Mouse (Mus musculus) limb, embryonic 12.5 days (tissue): Measurements from ENCODE around the gene Nfix. TPM values are rescaled to one million over a fixed set of nuclear protein-coding genes. Genes with fewer than 3 reads are reported as not detected.

ENCODE experiments used
- ATAC-seq: fragments of 200-750 bp; cut with Nextera tagmentation; 2 replicates; pipeline ENCODE4 v1.8.0; 2017; ENCODE audit warnings: low read depth, moderate TSS enrichment; ENCODE audit not compliant: insufficient number of reproducible peaks, insufficient read depth, low FRiP score, low TSS enrichment
- H3K27ac ChIP-seq: fragments of 300-500 bp; sonication (generic); 2 replicates; pipeline ENCODE4 v1.5.1; 2016; ENCODE audit warnings: mild to moderate bottlenecking, moderate library complexity
- H3K27me3 ChIP-seq: fragments of 300-500 bp; sonication (generic); 2 replicates; pipeline ENCODE4 v1.6.1; 2016; ENCODE audit warnings: mild to moderate bottlenecking, moderate library complexity
- H3K36me3 ChIP-seq: fragments of 300-500 bp; sonication (generic); 2 replicates; pipeline ENCODE4 v1.6.1; 2016; ENCODE audit warnings: mild to moderate bottlenecking, moderate library complexity
- H3K4me1 ChIP-seq: fragments of 300-500 bp; sonication (generic); replicated peaks from 2 replicates; pipeline ENCODE4 v1.6.1; 2016
- H3K4me2 ChIP-seq: fragments of 300-500 bp; sonication (generic); 2 replicates; pipeline ENCODE4 v1.6.1; 2016; ENCODE audit warnings: mild to moderate bottlenecking, moderate library complexity
- H3K4me3 ChIP-seq: fragments of 300-500 bp; sonication (generic); replicated peaks from 2 replicates; pipeline ENCODE4 v1.5.1; 2016; ENCODE audit warnings: mild to moderate bottlenecking
- H3K9ac ChIP-seq: fragments of 300-500 bp; sonication (generic); replicated peaks from 2 replicates; pipeline ENCODE4 v1.6.1; 2016; ENCODE audit warnings: mild to moderate bottlenecking, moderate library complexity
- H3K9me3 ChIP-seq: fragments of 300-500 bp; sonication (generic); 2 replicates; pipeline ENCODE4 v1.6.1; 2016; ENCODE audit warnings: mild to moderate bottlenecking, moderate library complexity
- WGBS: fragments of 180-500 bp; shearing (Covaris S2); methylation state at CpG from one replicate; pipeline ENCODE4 v1.1.7; 2016; 5-methylcytosine and 5-hydroxymethylcytosine counted together
- polyA plus RNA-seq: library from polyadenylated mRNA; unstranded; fragments of >200 nt; fragmentation: Nextera tagmentation; extraction: Ambion mirVana; gene quantifications from 2 replicates; pipeline ENCODE4 v1.2.1, GENCODE M21; 2016

Nfix gene
- polyA plus RNA-seq, 1 experiment from 2014 or later: 14.5 TPM

DNA sequence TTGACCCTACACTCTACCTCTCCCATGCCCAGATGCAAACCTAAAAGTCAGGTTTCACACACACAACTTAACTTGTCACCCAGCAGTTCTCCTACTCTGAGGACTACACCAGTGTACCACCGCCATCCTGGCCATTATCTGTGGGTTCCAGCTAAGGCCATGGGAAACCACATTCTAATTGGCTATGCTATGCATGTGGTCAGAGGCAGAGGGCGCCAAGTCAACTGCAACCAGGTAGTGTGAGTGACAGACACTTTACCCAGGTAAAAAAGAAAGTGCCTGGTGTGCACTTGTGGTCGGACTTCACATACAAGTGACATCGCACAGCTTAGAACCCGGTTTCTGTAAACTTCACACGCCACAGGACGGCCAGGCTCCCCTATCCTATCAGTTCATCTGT lies 41.0 kb downstream of the Nfix start:
- H3K27me3 ChIP-seq: peaks cover 66% of the 10 kb centered on the region
- 62% methylated on average over 7 of the region's 7 CpGs for WGBS

GRCm38 (mm10) chr8:84758308-84758707 lies 41.8 kb downstream of the Nfix start:
- WGBS: 90% methylated on average over 3 of the region's 3 CpGs
- Histone ChIP-seq H3K9ac (no peak overlapping the region), H3K9me3 (no peaks in the 10 kb centered on the region), H3K36me3 (peaks cover 58% of the 10 kb centered on the region), H3K4me1 (peaks cover 37% of the 10 kb centered on the region), H3K27ac (no peak overlapping the region), H3K27me3 (peaks cover 67% of the 10 kb centered on the region), H3K4me2 (no peak overlapping the region), H3K4me3 (no peak overlapping the region)
- no peak for ATAC-seq

More for the DNA sequence above, 41.0 kb downstream of the Nfix start:
- no peak overlapping the region for H3K4me2 ChIP-seq
- H3K9ac ChIP-seq: no peak overlapping the region
- no peak for ATAC-seq
- H3K4me1 ChIP-seq: peaks cover 37% of the 10 kb centered on the region
- no peak overlapping the region for H3K4me3 ChIP-seq
- no peak overlapping the region for H3K27ac ChIP-seq
- H3K9me3 ChIP-seq: no peaks in the 10 kb centered on the region
- peaks cover 57% of the 10 kb centered on the region for H3K36me3 ChIP-seq

DNA sequence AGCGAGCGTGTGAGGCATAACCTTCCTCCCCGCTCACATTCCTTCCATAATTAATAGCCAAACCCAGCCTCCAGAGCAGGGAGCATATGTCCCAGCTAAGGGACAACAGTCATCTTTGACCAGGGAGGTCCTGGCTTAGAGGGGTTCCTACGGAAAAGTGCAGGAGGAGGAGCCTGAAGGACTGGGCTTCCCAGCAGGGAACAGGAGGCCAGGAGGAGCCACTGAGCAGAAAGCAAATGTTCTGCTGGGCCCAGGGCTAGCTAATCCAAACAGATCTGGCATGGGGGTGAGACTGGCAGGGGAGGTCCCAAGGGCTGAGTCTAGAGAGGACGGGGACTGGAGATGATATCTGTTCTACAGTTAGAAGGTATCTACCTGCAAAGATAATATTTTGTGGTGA lies 42.6 kb downstream of the Nfix start:
- peaks cover 68% of the 10 kb centered on the region for H3K27me3 ChIP-seq
- H3K27ac ChIP-seq: peak overlapping the region; percentile 29; the same call in 1 of the 2 replicates
- H3K9ac ChIP-seq: no peak overlapping the region
- no peak overlapping the region for H3K4me3 ChIP-seq
- peaks cover 56% of the 10 kb centered on the region for H3K36me3 ChIP-seq
- H3K4me1 ChIP-seq: peaks cover 45% of the 10 kb centered on the region
- ATAC-seq: no peak
- 21% methylated on average over 5 of the region's 5 CpGs for WGBS
- peak overlapping the region; percentile 15; the same call in 1 of the 2 replicates for H3K4me2 ChIP-seq
- H3K9me3 ChIP-seq: no peaks in the 10 kb centered on the region

- Histone ChIP-seq H3K4me2 (no peak overlapping the region), H3K9ac (0 out of 2 replicates have a peak overlapping the region, but pooled peaks have one; percentile 40), H3K9me3 (no peaks in the 10 kb centered on the region), H3K27me3 (peaks cover 69% of the 10 kb centered on the region), H3K4me1 (peaks cover 64% of the 10 kb centered on the region), H3K36me3 (peaks cover 45% of the 10 kb centered on the region), H3K4me3 (no peak overlapping the region), H3K27ac (no peak overlapping the region)
- no peak for ATAC-seq
- 71% methylated on average over 6 of the region's 6 CpGs for WGBS
Measured at GRCm38 (mm10) chr8:84752734-84753582, 47.2 kb downstream of the Nfix start.

GRCm38 (mm10) chr8:84749519-84749918 lies 50.6 kb downstream of the Nfix start:
- H3K36me3 ChIP-seq: peaks cover 31% of the 10 kb centered on the region; the same call in 1 of the 2 replicates
- H3K27ac ChIP-seq: peak overlapping the region; percentile 86
- H3K4me3 ChIP-seq: no peak overlapping the region
- H3K9me3 ChIP-seq: no peaks in the 10 kb centered on the region
- peak overlapping the region; percentile 25; the same call in 1 of the 2 replicates for H3K4me2 ChIP-seq
- H3K27me3 ChIP-seq: peaks cover 63% of the 10 kb centered on the region
- WGBS: 61% methylated on average over 16 of the region's 16 CpGs
- H3K9ac ChIP-seq: peak overlapping the region; percentile 34
- ATAC-seq: no peak
- peaks cover 86% of the 10 kb centered on the region for H3K4me1 ChIP-seq

DNA sequence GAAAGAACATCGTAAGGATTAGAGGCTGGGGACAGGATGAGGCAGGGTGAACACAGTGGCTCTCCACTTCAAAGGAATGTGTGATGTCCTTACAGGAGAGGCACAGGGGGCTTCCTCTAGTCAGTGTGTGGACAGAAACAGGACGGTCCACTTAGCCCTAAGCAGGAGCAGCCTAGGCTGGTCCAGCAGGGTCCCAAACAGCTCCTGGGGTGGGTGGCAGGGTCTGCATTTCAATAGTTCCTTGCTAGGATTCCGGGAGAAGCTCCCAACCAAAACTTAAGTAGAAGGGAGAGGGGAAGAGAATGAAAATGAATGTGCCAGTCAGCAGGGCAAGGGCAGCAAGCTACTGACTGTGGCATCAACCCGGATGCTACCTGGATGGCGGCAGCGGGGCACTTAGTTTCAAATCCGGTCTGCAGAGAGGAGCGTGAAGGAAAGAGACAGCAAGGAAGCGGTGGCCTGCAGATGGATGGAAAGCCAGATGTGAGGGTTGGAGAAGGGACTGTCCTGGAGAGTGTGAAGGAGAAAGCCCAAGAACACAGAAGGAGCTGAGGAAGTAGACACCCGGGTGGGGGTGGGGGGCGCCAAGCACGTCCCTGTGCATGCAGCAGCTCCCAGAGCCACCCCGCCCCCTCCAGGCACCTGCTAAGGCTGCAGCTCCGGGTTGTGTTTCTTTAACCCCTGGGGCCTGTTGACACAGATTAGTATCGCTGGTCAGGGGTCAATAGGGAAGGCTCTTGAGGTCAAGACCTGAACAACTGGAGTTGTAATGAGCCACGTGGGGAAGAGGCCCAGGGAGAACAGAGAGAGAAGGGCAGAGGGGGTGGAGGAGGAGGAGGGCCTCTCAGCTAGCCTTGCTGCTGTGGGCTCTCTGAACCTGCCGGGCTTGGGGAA lies 54.9 kb downstream of the Nfix start:
- H3K4me1 ChIP-seq: peaks cover 98% of the 10 kb centered on the region
- ATAC-seq: no peak
- peak overlapping the region; percentile 54 for H3K4me2 ChIP-seq
- 4% methylated on average over 17 of the region's 17 CpGs for WGBS
- no peaks in the 10 kb centered on the region for H3K9me3 ChIP-seq
- H3K9ac ChIP-seq: peak overlapping the region; percentile 31; the same call in 1 of the 2 replicates
- H3K27me3 ChIP-seq: peaks cover 37% of the 10 kb centered on the region; the same call in 1 of the 2 replicates
- peak overlapping the region; percentile 7; the same call in 1 of the 2 replicates for H3K4me3 ChIP-seq
- 0 out of 2 replicates have a peak, but pooled peaks cover 8% of the 10 kb centered on the region for H3K36me3 ChIP-seq
- peak overlapping the region; percentile 100 for H3K27ac ChIP-seq

- peak; percentile 23; the same call in 1 of the 2 replicates for ATAC-seq
- WGBS: 5% methylated on average over 16 of the region's 17 CpGs
- peak overlapping the region; percentile 19 for H3K4me3 ChIP-seq
- H3K9me3 ChIP-seq: no peaks in the 10 kb centered on the region
- H3K9ac ChIP-seq: peak overlapping the region; percentile 31
- H3K36me3 ChIP-seq: 0 out of 2 replicates have a peak, but pooled peaks cover 4% of the 10 kb centered on the region
- peaks cover 32% of the 10 kb centered on the region for H3K27me3 ChIP-seq
- peak overlapping the region; percentile 54 for H3K4me2 ChIP-seq
- peaks cover 98% of the 10 kb centered on the region for H3K4me1 ChIP-seq
- peak overlapping the region; percentile 100 for H3K27ac ChIP-seq
Measured at GRCm38 (mm10) chr8:84743517-84744420, 56.4 kb downstream of the Nfix start.

DNA sequence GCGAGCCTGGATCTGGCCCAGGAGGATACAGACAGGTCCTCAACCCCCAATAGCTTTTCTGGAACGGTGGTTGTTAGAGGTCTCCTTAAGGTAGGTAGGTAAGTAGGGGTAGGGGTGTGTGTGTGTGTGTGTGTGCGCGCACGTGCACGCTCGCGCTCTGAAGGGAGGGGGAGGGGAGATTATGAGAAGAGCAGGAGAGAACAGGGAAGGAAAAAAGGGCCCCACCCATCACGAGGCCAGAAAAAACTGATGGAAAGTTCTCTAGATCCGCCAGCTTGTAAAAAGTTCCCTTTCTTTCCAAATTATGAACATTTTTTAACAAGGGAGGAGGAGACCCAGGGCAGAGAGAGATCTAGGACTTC lies 57.1 kb downstream of the Nfix start:
- Histone ChIP-seq H3K4me3 (peak overlapping the region; percentile 19; the same call in 1 of the 2 replicates), H3K4me2 (peak overlapping the region; percentile 54), H3K4me1 (peaks cover 98% of the 10 kb centered on the region), H3K27me3 (peaks cover 38% of the 10 kb centered on the region), H3K9ac (peak overlapping the region; percentile 37; the same call in 1 of the 2 replicates), H3K27ac (peak overlapping the region; percentile 100), H3K36me3 (0 out of 2 replicates have a peak, but pooled peaks cover 4% of the 10 kb centered on the region), H3K9me3 (no peaks in the 10 kb centered on the region)
- 1% methylated on average over 10 of the region's 10 CpGs for WGBS
- ATAC-seq: peak; percentile 53

DNA sequence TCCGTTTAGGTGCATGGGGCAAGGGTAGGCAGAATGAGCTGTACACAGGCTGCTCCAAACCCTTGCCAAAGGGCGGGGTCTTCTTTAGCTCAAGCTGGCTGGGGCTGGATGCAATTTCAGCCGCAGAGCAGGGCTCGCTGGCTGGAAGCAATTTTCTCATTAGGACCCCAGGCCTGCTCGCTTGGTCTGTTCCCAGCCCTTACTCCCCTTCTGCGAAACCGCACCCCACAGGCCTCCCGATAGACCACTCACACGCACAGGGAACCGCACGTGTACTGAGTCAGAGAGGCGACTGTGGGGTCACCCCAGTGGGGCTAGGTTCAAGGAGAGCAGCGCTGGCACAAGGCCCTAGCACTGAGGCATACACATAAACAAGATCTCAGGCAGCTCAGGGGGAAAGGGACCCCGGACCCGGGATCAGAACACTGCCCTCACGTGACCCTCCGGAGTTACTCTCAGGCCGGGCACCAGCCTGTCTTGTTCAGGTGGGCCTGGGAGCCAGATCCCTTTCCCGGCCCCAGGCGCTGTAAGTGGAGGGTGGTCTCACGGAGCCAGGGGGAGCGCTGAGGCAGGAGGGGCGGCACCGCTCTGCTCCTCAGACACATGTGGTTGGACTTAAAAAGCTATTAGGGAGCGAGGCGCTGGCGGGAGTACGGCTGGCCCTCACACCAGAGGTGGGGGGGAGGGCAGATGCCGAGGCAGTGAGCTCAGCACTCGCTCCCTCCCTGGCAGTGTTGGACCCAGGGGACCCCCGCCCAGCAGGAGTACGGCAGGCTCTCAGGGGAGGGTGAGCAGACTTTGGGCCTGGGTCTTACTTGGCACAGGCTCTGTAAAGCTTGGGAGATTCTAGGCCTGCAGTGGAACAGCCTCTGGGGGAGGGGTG lies 57.7 kb downstream of the Nfix start:
- peak overlapping the region; percentile 52; the same call in 1 of the 2 replicates for H3K9ac ChIP-seq
- peak; percentile 90 for ATAC-seq

More for the DNA sequence above, 57.7 kb downstream of the Nfix start:
- WGBS: 1% methylated on average over 32 of the region's 32 CpGs
- Histone ChIP-seq H3K27me3 (peaks cover 37% of the 10 kb centered on the region), H3K27ac (peak overlapping the region; percentile 100), H3K4me2 (peak overlapping the region; percentile 54), H3K36me3 (0 out of 2 replicates have a peak, but pooled peaks cover 4% of the 10 kb centered on the region), H3K9me3 (no peaks in the 10 kb centered on the region), H3K4me1 (peaks cover 100% of the 10 kb centered on the region), H3K4me3 (peak overlapping the region; percentile 19)
